Mouse (Mus musculus) kidney, adult 11 months (tissue): ENCODE measurements around the gene Adamts13.

Source experiments
- DNase-seq: peaks from one replicate; pipeline ENCODE4 v3.0.0; 2022

Adamts13 gene

DNA sequence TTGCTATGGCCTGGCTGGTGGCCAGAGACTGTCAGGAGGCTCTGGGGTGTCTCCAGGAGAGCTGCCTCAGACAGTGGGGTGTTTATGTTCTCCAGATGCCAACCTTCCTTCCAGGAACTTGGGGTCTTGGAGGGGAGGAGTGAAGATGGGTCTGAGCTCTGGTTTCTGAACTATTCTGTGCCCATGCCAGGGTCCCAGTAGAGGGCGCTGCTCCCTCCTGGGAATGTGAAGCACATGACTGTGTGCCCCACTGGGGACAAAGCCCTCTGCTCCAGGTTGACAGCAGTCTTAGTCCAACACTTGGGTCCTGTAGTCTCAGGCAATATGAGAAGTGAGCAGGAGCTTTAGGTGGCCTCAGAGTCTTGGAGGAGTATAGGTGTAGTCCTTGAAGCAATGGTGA, 66.1 kb downstream of the Adamts13 start:
- DNase-seq = peak; percentile 58

DNA sequence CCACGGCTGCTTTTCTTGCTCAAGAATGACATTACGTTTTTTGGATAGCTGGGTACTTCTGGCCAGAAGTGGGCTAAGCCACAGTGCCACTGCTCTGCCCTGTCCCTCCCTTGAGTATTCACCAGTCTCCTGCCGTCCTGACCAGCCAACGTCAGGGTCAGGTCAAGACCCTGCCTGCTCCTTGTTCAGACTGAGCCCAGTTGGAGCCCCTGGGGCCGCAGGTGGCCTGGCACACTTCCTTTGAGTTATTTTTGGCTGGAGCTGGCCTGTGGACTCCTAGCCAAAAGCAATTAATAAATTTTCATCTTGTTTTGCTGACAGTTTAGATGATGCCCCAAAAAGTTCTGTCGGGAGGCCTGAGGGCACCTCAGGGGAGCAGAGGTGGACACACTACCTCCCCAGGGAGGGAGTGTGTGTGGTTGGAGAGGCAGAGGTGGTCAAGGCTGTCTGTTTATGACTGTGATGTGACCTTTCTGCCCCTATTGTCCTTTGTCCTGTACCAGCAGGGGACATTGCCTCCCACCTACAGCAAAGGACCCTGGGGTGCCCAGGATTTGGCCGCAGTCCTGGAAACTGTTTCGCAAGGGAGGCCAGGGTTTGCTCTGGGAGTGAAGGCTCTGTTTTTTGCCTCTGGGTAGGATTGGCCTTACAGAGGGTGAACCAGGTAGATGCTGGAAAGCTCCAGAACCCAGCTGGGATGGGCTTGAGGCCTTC, 69.1 kb downstream of the Adamts13 start:
- peak; percentile 89 for DNase-seq

DNA sequence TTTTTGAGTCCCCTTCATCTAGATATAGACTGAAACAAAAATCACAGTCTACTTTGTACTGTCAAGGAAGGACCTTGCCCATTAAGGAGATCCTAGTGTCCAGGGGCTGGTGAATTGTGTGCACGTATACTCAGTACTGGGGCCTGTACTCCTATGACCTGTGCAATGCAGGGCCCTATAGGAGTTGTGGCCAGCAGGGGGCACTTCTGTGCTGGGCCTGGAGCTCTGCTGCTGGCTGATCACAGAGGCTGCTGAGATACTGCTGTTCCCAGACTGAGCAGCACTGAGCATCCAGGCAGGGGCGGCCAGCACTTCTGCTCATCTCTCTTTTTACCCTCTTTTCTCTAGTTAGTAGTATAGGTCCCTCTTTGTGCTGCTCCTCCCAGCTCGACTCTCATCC, 70.2 kb downstream of the Adamts13 start:
- DNase-seq = peak; percentile 85

DNA sequence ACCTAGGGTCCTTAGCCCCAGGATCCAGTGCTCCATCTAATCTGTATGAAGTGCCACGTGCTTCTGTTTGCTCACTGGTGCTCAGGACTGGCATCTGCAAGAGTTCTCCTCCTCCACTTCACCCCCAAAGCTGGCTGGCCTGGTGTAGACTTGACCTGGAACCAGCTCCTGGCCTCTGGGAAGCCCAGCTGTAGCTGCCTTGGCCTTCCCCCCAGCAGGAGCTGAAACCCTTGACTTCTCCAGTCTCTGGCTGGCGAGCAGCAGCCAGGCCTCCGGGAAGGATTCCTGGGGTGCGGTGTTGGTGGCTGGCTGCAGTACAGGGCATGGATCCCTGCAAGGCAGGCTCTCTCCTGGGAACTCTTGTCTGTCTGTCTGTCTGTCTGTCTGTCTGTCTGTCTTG, 71.0 kb downstream of the Adamts13 start:
- DNase-seq = peak; percentile 34

DNA sequence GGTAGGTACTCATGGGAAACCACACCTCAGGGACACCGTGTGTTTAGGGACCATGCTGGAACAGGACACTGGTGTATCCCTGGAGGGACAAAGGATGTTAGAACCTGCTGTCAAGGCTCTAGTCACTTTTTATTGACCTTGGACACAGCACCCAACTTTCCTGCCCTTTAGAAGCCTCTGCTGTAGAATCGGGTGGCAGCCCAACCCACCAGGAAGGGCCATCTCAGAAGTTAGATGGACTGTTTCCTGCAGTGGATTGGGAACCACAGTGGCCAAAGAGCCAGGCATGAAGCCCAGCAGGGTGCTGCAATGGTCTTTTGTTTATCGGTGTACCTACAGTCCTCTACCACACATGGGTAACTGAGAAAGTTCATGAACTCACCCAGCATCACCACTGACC, 71.4 kb downstream of the Adamts13 start:
- peak; percentile 37 for DNase-seq

DNA sequence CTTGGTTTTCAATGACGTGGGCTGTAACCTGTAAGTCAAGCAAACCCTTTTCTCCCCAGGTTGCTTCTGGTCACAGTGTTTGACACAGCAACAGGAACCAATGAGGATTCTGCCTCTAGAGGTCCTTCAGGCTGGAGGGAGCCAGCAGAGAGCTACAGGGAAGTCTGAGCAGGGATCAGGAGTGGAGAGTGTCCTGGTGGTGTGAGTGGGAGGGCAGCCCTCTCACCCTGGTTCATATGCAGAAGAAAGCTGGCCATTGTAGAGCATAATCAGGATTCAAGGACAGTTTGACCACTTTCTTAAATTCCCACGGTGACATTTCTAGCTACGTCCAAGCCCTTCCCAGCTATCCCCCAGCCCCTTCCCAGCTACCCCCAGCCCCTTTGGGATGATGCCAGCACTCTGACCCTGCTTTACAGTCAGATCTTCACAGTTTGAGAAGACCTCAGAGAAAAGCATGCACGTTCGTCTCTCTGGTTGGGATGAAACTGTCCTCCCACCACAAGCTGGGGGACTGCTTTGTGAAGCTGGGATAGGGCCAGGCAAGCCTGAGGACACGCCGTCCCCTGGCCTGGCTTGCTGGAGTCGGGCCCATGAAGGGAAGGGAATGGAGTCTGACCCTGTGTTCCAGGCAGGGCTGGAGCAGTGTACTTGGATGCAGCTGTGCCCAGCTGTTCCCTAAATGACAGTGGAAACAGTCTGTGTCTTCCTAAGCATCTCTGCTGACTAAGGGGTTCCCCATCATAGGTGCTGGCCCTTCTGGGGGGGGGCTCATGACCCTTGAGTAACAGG, 73.0 kb downstream of the Adamts13 start:
- peak; percentile 68 for DNase-seq

DNA sequence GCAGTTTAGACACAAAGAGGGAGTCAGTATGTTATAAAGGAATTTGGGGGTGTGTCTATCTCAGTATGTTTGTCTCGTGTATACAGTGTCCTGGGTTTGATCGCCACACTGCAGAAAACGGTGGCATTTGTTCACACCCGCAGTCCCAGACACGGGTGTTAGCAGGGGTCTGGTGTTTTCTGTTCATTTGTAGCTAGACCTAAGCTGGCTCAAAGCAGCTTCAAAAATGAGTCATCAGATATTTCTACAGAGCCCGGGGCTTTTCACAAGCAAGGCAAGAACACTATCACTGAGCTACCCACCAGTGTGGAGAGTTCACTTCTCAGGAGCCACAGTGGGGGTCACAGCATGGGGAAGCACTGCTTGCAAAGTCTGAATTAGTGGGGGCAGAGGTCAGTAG, 76.2 kb downstream of the Adamts13 start:
- no peak for DNase-seq

DNA sequence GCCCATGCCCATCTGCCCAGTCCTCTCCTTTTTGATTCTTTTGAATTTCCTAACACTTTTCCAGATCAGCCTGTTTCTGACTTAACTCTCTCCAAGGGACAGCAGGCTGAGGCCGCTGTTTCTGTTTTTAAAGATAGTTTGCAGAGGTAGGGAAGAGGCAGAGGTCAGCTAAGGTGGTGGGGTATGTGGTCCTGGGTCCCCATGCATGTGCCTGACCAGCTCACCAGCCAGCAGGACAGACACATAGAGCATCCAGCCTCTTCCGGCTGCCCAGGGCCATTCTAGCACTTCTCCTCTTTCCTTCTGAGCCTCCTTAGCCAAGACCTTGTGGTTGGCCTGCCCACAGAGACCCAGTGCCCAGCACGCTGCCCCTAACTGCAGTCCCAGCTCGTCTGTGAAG, 85.0 kb downstream of the Adamts13 start:
- no peak for DNase-seq

DNA sequence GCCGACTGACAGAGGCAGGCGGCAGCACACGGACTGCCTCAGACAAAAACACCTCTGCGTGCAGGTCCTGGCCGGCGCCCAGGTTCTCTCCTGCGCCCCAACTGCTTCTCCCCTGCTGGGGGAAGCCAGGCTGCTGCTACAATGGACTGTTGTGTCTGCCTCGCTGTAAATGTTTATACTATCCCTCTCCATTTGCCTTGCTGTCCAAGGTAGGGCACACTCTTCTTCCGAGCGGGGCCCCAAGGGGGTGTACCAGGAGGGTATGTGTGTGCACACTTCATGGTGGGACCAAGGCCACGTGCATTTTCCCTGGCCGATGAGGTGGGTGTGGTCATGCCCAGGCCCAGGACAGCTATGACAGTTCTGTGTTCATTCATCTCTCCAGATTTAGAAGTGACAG, 85.5 kb downstream of the Adamts13 start:
- DNase-seq = no peak

DNA sequence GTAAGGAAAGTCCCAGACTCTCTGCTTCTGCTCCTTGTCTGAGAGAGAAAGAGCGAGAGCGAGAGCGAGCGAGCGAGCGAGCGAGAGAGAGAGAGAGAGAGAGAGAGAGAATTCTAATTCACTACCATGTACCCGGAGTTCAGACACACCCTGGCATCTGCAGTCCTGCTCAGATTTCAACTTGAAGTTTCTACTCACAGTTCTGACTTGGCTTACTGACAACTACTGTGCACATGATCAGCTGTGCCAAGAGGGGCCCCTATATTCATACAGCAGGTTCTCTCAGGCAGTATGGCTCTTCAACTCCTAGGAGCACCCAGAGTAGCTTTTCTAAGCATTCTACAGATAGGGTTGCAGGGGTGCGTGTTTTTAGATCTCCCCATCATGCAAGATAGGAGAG, 86.0 kb downstream of the Adamts13 start:
- DNase-seq = no peak
